Mouse (Mus musculus) lung, postnatal 0 days (tissue): ENCODE data around the gene Dock4. TPM values are rescaled to one million over a fixed set of nuclear protein-coding genes. Genes with fewer than 3 reads are reported as not detected.

Experiments
- ATAC-seq: fragments of 200-750 bp; cut with Nextera tagmentation; 2 replicates; pipeline ENCODE4 v1.8.0; 2017; ENCODE audit warnings: moderate library complexity
- DNase-seq: peaks from one replicate; pipeline ENCODE4 v3.0.0-alpha.2; 2016; ENCODE audit warnings: low spot score
- H3K27ac ChIP-seq: fragments of 300-500 bp; sonication (generic); 2 replicates; pipeline ENCODE4 v1.5.1; 2014; ENCODE audit warnings: antibody characterized with exemption, mild to moderate bottlenecking, low read length, mixed read lengths
- H3K27me3 ChIP-seq: fragments of 300-500 bp; sonication (generic); replicated peaks from 2 replicates; pipeline ENCODE4 v1.6.1; 2014; ENCODE audit warnings: low read length, mixed read lengths; ENCODE audit not compliant: insufficient read depth
- H3K36me3 ChIP-seq: fragments of 300-500 bp; sonication (generic); 2 replicates; pipeline ENCODE4 v1.6.1; 2014; ENCODE audit warnings: low read length, mixed read lengths; ENCODE audit not compliant: insufficient read depth
- H3K4me1 ChIP-seq: fragments of 300-500 bp; sonication (generic); 2 replicates; pipeline ENCODE4 v1.6.1; 2014; ENCODE audit warnings: antibody characterized with exemption, low read depth, low read length, mixed read lengths; ENCODE audit not compliant: insufficient read depth
- H3K4me2 ChIP-seq: fragments of 300-500 bp; sonication (generic); replicated peaks from 2 replicates; pipeline ENCODE4 v1.6.1; 2014; ENCODE audit warnings: low read depth, mild to moderate bottlenecking, low read length, moderate library complexity, mixed read lengths
- H3K4me3 ChIP-seq: fragments of 300-500 bp; sonication (generic); 2 replicates; pipeline ENCODE4 v1.5.1; 2014; ENCODE audit warnings: low read depth, low read length
- H3K9ac ChIP-seq: fragments of 300-500 bp; sonication (generic); replicated peaks from 2 replicates; pipeline ENCODE4 v1.6.1; 2014; ENCODE audit warnings: low read depth, mild to moderate bottlenecking
- H3K9me3 ChIP-seq: fragments of 300-500 bp; sonication (generic); 2 replicates; pipeline ENCODE4 v1.6.1; 2016; ENCODE audit warnings: low read length, mixed read lengths
- CTCF ChIP-seq: IDR thresholded peaks from 2 replicates; pipeline ENCODE4 v1.5.1; 2016; ENCODE audit warnings: antibody characterized with exemption, mild to moderate bottlenecking
- EP300 ChIP-seq: IDR thresholded peaks from 2 replicates; pipeline ENCODE4 v1.6.1; 2016; ENCODE audit warnings: antibody characterized with exemption, mild to moderate bottlenecking, control low read depth
- WGBS: fragments of 180-500 bp; shearing (Covaris S2); extraction: QIAGEN DNeasy Blood & Tissue Kit; methylation state at CpG from one replicate; pipeline ENCODE4 v1.1.7; 2014; 5-methylcytosine and 5-hydroxymethylcytosine counted together
- polyA plus RNA-seq: library from polyadenylated mRNA; unstranded; fragments of >200 nt; fragmentation: Nextera tagmentation; extraction: Ambion mirVana; gene quantifications from 2 replicates; pipeline ENCODE4 v1.2.1, GENCODE M21; 2015

The Dock4 gene
- polyA plus RNA-seq, 1 experiment from 2014 or later, result 18.5 TPM

DNA sequence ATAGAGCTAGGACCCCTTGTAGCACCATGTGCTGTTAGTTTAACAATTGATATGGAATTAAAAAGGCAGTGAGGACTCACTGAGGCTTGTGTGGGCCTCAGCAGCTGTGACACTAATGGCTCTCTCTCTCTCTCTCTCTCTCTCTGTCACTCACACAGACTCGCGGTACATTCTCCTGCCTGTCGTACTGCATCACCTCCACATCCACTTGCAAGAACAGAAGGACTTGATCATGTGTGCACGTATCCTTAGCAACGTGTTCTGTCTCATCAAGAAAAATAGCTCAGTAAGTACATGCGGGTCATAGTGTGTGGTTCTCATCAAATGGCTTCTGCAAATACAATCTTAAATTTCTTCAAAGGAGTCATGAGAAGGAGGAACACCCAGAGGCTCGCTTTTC lies 299.7 kb downstream of the Dock4 start:
- H3K9ac ChIP-seq, result no peak overlapping the region
- TF ChIP-seq EP300, result no peak
- H3K9me3 ChIP-seq, result no peaks in the 10 kb centered on the region
- WGBS, result 82% methylated on average over 7 of the region's 7 CpGs
- no peaks in the 10 kb centered on the region for H3K27me3 ChIP-seq
- DNase-seq (no peak), ATAC-seq (no peak)
- no peak overlapping the region for H3K27ac ChIP-seq
- no peaks in the 10 kb centered on the region for H3K4me1 ChIP-seq
- H3K36me3 ChIP-seq, result no peaks in the 10 kb centered on the region
- no peak overlapping the region for H3K4me3 ChIP-seq
- no peak overlapping the region for H3K4me2 ChIP-seq

DNA sequence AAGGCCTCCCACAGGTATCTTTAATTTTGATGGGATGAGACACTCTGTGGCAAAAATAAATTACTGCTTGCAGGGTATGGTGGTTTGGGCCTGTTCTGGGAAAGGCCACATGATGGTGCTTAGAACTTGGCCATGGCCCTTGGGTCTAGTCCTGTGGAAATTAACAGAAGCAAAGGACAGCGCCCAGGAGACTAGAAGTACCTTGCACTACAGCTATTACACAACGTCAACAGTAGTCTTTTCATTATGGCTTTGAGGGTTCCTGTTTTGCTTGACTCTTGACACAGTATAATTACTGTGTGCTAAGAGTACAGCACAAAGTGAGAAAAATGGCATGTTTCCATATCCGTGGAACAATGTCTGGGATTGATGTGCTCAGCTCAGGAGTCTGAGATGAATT lies 300.3 kb downstream of the Dock4 start:
- 0 out of 2 replicates have a peak, but pooled peaks cover 2% of the 10 kb centered on the region for H3K36me3 ChIP-seq
- H3K4me1 ChIP-seq, result no peaks in the 10 kb centered on the region
- H3K27ac ChIP-seq, result no peak overlapping the region
- no peak overlapping the region for H3K9ac ChIP-seq
- no peak overlapping the region for H3K4me3 ChIP-seq
- H3K4me2 ChIP-seq, result no peak overlapping the region
- no peaks in the 10 kb centered on the region for H3K9me3 ChIP-seq
- ATAC-seq (peak; percentile 90), DNase-seq (peak; percentile 67)
- WGBS, result 61% methylated on average over 3 of the region's 3 CpGs
- no peaks in the 10 kb centered on the region for H3K27me3 ChIP-seq
- peak; percentile 24; the same call in 1 of the 2 replicates for TF ChIP-seq CTCF
- TF ChIP-seq EP300, result peak; percentile 40; the same call in 1 of the 2 replicates

DNA sequence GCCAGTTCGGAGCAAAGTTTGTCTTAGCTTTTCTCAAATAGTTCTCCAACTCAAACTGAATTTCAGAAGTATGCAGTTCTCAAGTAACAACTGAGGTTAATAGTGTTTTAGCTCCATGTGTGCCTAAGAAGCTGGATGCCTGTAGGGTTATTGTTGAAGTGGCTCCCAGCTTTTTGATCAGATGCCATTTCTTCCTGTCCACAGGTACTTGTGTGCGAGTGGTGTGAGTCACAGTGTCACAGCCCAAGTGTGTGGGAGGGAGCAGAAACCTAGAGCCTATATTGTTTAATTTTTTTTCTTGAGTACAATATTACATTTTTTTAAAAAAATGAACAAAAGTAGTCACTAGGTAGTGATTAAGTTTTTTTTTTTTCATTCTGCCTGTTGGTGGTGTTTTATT lies 313.5 kb downstream of the Dock4 start:
- Histone ChIP-seq H3K4me1 (no peaks in the 10 kb centered on the region), H3K27ac (no peak overlapping the region), H3K9ac (no peak overlapping the region), H3K9me3 (no peaks in the 10 kb centered on the region), H3K4me2 (no peak overlapping the region), H3K4me3 (no peak overlapping the region), H3K36me3 (peaks cover 3% of the 10 kb centered on the region; the same call in 1 of the 2 replicates), H3K27me3 (no peaks in the 10 kb centered on the region)
- ATAC-seq (peak; percentile 59), DNase-seq (peak; percentile 49)
- TF ChIP-seq CTCF (no peak), EP300 (no peak)
- WGBS, result 57% methylated on average over 2 of the region's 2 CpGs

GRCm38 (mm10) chr12:40767258-40767816 lies 321.6 kb downstream of the Dock4 start:
- Histone ChIP-seq H3K27me3 (no peaks in the 10 kb centered on the region), H3K36me3 (peaks cover 5% of the 10 kb centered on the region; the same call in 1 of the 2 replicates), H3K4me1 (no peaks in the 10 kb centered on the region), H3K27ac (no peak overlapping the region), H3K9me3 (no peaks in the 10 kb centered on the region), H3K4me3 (no peak overlapping the region), H3K9ac (no peak overlapping the region), H3K4me2 (no peak overlapping the region)
- no peak for ATAC-seq
- DNase-seq, result no peak
- 75% methylated on average over 8 of the region's 8 CpGs for WGBS
- no peak for TF ChIP-seq EP300

GRCm38 (mm10) chr12:40773091-40773490 lies 327.3 kb downstream of the Dock4 start:
- Histone ChIP-seq H3K4me2 (no peak overlapping the region), H3K36me3 (no peaks in the 10 kb centered on the region; the same call in 1 of the 2 replicates), H3K27ac (no peak overlapping the region), H3K4me1 (no peaks in the 10 kb centered on the region), H3K4me3 (no peak overlapping the region), H3K9ac (no peak overlapping the region), H3K27me3 (no peaks in the 10 kb centered on the region), H3K9me3 (no peaks in the 10 kb centered on the region)
- TF ChIP-seq EP300, result no peak
- TF ChIP-seq CTCF, result no peak
- WGBS, result 83% methylated on average over 1 of the region's 1 CpGs
- DNase-seq (no peak), ATAC-seq (no peak)

DNA sequence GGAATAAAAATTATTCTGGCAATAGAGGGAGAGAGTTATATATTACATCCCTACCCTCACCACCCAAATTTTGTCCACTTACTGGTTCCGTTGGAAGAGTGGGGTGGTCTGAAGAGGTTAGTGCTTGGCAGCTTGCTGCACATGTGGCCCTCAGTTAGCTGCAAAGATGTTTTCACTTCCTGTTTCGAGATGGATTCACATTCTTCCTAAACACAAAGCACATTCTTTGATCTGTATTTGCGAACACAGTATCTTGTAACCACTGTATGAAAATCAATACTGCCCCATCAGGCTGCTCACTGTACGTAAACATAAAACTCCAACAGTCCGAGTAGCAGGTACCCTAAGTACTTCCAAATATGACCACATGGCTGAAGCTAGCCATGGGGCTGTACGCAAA lies 335.8 kb downstream of the Dock4 start:
- H3K36me3 ChIP-seq, result no peaks in the 10 kb centered on the region
- H3K4me3 ChIP-seq, result no peak overlapping the region
- H3K9me3 ChIP-seq, result no peaks in the 10 kb centered on the region
- no peaks in the 10 kb centered on the region for H3K27me3 ChIP-seq
- H3K4me1 ChIP-seq, result no peaks in the 10 kb centered on the region
- no peak for TF ChIP-seq EP300
- TF ChIP-seq CTCF, result no peak
- ATAC-seq (no peak), DNase-seq (no peak)
- WGBS, result 80% methylated on average over 6 of the region's 6 CpGs
- no peak overlapping the region for H3K9ac ChIP-seq
- H3K4me2 ChIP-seq, result no peak overlapping the region
- H3K27ac ChIP-seq, result no peak overlapping the region
